Mouse (Mus musculus) intestine, embryonic 16.5 days (tissue): ENCODE results near the gene Gba2. TPM values are rescaled to one million over a fixed set of nuclear protein-coding genes. Genes with fewer than 3 reads are reported as not detected.

Experiments
- ATAC-seq: fragments of 200-750 bp; cut with Nextera tagmentation; 2 replicates; pipeline ENCODE4 v1.8.0; 2017; ENCODE audit warnings: moderate TSS enrichment, moderate library complexity
- H3K27ac ChIP-seq: fragments of 300-500 bp; sonication (generic); 2 replicates; pipeline ENCODE4 v1.5.1; 2014; ENCODE audit warnings: mild to moderate bottlenecking, low read length
- H3K27me3 ChIP-seq: fragments of 300-500 bp; sonication (generic); replicated peaks from 2 replicates; pipeline ENCODE4 v1.6.1; 2014; ENCODE audit warnings: low read length, control low read depth, mixed read lengths; ENCODE audit not compliant: control insufficient read depth, insufficient read depth
- H3K36me3 ChIP-seq: fragments of 300-500 bp; sonication (generic); 2 replicates; pipeline ENCODE4 v1.6.1; 2014; ENCODE audit warnings: low read length, control low read depth; ENCODE audit not compliant: control insufficient read depth, insufficient read depth
- H3K4me1 ChIP-seq: fragments of 300-500 bp; sonication (generic); 2 replicates; pipeline ENCODE4 v1.6.1; 2014; ENCODE audit warnings: low read length, control low read depth, mixed read lengths; ENCODE audit not compliant: control insufficient read depth, insufficient read depth
- H3K4me2 ChIP-seq: fragments of 300-500 bp; sonication (generic); 2 replicates; pipeline ENCODE4 v1.6.1; 2014; ENCODE audit warnings: low read depth, low read length, control low read depth
- H3K4me3 ChIP-seq: fragments of 300-500 bp; sonication (generic); 2 replicates; pipeline ENCODE4 v1.5.1; 2014; ENCODE audit warnings: mild to moderate bottlenecking, low read length
- H3K9ac ChIP-seq: fragments of 300-500 bp; sonication (generic); 2 replicates; pipeline ENCODE4 v1.6.1; 2014; ENCODE audit warnings: low read depth, low read length
- H3K9me3 ChIP-seq: fragments of 300-500 bp; sonication (generic); 2 replicates; pipeline ENCODE4 v1.6.1; 2016; ENCODE audit warnings: low read length, control low read depth; ENCODE audit not compliant: control insufficient read depth
- WGBS: fragments of 180-500 bp; shearing (Covaris S2); extraction: QIAGEN DNeasy Blood & Tissue Kit; methylation state at CpG from one replicate; pipeline ENCODE4 v1.1.7; 2014; 5-methylcytosine and 5-hydroxymethylcytosine counted together
- polyA plus RNA-seq: library from polyadenylated mRNA; unstranded; fragments of >200 nt; fragmentation: Nextera tagmentation; extraction: Ambion mirVana; gene quantifications from 2 replicates; pipeline ENCODE4 v1.2.1, GENCODE M21; 2015

Gene Gba2
- polyA plus RNA-seq, 1 experiment from 2014 or later = 12.9 TPM

- no peaks in the 10 kb centered on the region for H3K36me3 ChIP-seq
- peak overlapping the region; percentile 24 for H3K4me3 ChIP-seq
- H3K27me3 ChIP-seq = peaks cover 4% of the 10 kb centered on the region; the same call in 1 of the 2 replicates
- no peak overlapping the region for H3K27ac ChIP-seq
- peak overlapping the region; percentile 36 for H3K4me2 ChIP-seq
- no peaks in the 10 kb centered on the region for H3K9me3 ChIP-seq
- H3K4me1 ChIP-seq = peaks cover 31% of the 10 kb centered on the region
- WGBS = 33% methylated on average over 10 of the region's 10 CpGs
- H3K9ac ChIP-seq = no peak overlapping the region
- ATAC-seq = no peak
Observed at GRCm38 (mm10) chr4:43519551-43519950, 59.1 kb downstream of the Gba2 start.

Other genes starting within 250 kb of the Gba2 start
- gene Rusc2, start 196.9 kb downstream of the Gba2 start, polyA plus RNA-seq = 11.8 and 13.0 TPM in 2 replicates
- gene Fam166b, start 149.7 kb downstream of the Gba2 start, polyA plus RNA-seq = 0.10 and 0.24 TPM in 2 replicates
- gene Tesk1, start 136.9 kb downstream of the Gba2 start, polyA plus RNA-seq = 1.7 and 2.2 TPM in 2 replicates
- gene Cd72, start 124.2 kb downstream of the Gba2 start, polyA plus RNA-seq = 2.5 and 2.6 TPM in 2 replicates
- not detected in 2 replicates for gene Sit1, start 95.1 kb downstream of the Gba2 start, polyA plus RNA-seq
- gene Ccdc107, start 86.0 kb downstream of the Gba2 start, polyA plus RNA-seq = 96.7 and 102 TPM in 2 replicates
- 40.9 and 49.7 TPM in 2 replicates for gene Arhgef39, start 79.2 kb downstream of the Gba2 start, polyA plus RNA-seq
- gene Car9, start 71.9 kb downstream of the Gba2 start, polyA plus RNA-seq = 25.0 and 25.2 TPM in 2 replicates
- gene Tpm2, start 55.1 kb downstream of the Gba2 start, polyA plus RNA-seq = 574 and 599 TPM in 2 replicates
- 78.7 and 80.5 TPM in 2 replicates for gene Creb3, start 16.5 kb downstream of the Gba2 start, polyA plus RNA-seq
- 41.2 and 41.9 TPM in 2 replicates for gene Tln1, start 16.2 kb downstream of the Gba2 start, polyA plus RNA-seq
- gene Rgp1, start 158 bp downstream of the Gba2 start, polyA plus RNA-seq = 18.2 and 19.5 TPM in 2 replicates
- gene Msmp, start 5.6 kb upstream of the Gba2 start, polyA plus RNA-seq = 1.0 TPM in 1 of 2 replicates, not detected in the other
- gene Npr2, start 53.1 kb upstream of the Gba2 start, polyA plus RNA-seq = 4.9 and 6.2 TPM in 2 replicates
- 0.60 and 1.3 TPM in 2 replicates for gene Spag8, start 74.7 kb upstream of the Gba2 start, polyA plus RNA-seq
- 187 and 208 TPM in 2 replicates for gene Hint2, start 77.6 kb upstream of the Gba2 start, polyA plus RNA-seq
- 3.3 and 3.4 TPM in 2 replicates for gene Tmem8b, start 90.1 kb upstream of the Gba2 start, polyA plus RNA-seq
- 1.6 and 2.2 TPM in 2 replicates for gene Fam221b, start 90.3 kb upstream of the Gba2 start, polyA plus RNA-seq
- gene Olfr70, start 121.9 kb upstream of the Gba2 start, polyA plus RNA-seq = not detected in 2 replicates
- not detected in 2 replicates for gene Olfr71, start 131.4 kb upstream of the Gba2 start, polyA plus RNA-seq
- gene Hrct1, start 148.3 kb upstream of the Gba2 start, polyA plus RNA-seq = 1.1 TPM in 2 replicates
- 0.12 and 0.15 TPM in 2 replicates for gene Spaar, start 151.2 kb upstream of the Gba2 start, polyA plus RNA-seq
- gene Olfr159, start 192.1 kb upstream of the Gba2 start, polyA plus RNA-seq = not detected in 2 replicates
- gene Olfr156, start 245.0 kb upstream of the Gba2 start, polyA plus RNA-seq = not detected in 2 replicates